Mouse (Mus musculus) G1E (cell line): ENCODE results near the gene Gpr162.

ENCODE experiments used
- CTCF ChIP-seq: IDR thresholded peaks from 2 replicates; pipeline ENCODE4 v1.5.1; 2012; ENCODE audit warnings: low read depth, low read length, inconsistent platforms, mixed read lengths
- GATA1 ChIP-seq: IDR thresholded peaks from 2 replicates; pipeline ENCODE4 v1.6.1; 2012; ENCODE audit warnings: borderline replicate concordance, low read length, inconsistent platforms, mixed read lengths
- POLR2AphosphoS5 ChIP-seq: IDR thresholded peaks from 2 replicates; pipeline ENCODE4 v1.6.1; 2012; ENCODE audit warnings: low read depth, low read length, inconsistent platforms; ENCODE audit not compliant: insufficient replicate concordance
- TAL1 ChIP-seq: conservative IDR thresholded peaks from 2 replicates; pipeline ENCODE4 v1.6.1; 2012; ENCODE audit warnings: low read depth, low read length, inconsistent platforms, mixed read lengths

DNA sequence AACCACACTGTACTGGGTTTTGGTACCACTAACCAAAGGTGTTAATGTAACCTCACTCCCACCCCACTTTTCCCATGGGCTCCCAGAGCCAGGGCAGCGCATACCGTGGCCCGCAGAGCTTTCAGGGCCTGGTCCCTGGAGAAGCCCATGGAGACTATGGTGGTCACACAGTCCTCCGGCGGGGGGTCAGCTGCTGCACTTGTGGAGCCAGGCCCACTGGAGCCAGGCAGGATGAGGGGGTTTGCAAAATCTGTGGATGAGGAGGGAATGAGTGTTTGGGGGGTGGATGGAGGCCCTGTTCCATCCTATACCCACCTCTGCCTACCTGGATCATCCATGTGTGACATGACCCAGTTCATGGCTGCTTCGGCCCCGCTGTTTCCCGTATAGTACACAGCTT is 46.2 kb downstream of the Gpr162 start:
- TF ChIP-seq CTCF (no peak), GATA1 (no peak), TAL1 (no peak), POLR2AphosphoS5 (no peak)
